Comparison of ENCODE assay signal across 26 mouse cellular contexts in genomic region chr3:122837639-122838038, GRCm38 (mm10). TPM values are rescaled to one million over a fixed set of nuclear protein-coding genes. Genes with fewer than 3 reads are reported as not detected.
A peak's percentile ranks its signal among the peaks of the same experiment; 100 is the strongest.
DNase-seq lines count a peak whose midpoint lies in the region; ATAC-seq and TF ChIP-seq lines count a peak whose summit lies in the region.
"Had no signal": no experiment of that assay in that cellular context is flagged by ENCODE, and none has a peak within 500 bp of the region (broad histone marks: within the 10 kb centered on the region; RNA-seq: fewer than 3 reads in every experiment).

No protein-coding gene starts in this region.

- no peak overlapping the region for H3K9ac ChIP-seq in intestine, embryonic 14.5 days (ENCODE audit: low read length)
- no peak overlapping the region for H3K9ac ChIP-seq in intestine, postnatal 0 days (ENCODE audit: low read depth, low read length)
- H3K9ac ChIP-seq in lung, embryonic 15.5 days: no peak overlapping the region
- no peak overlapping the region for H3K9ac ChIP-seq in limb, embryonic 15.5 days
- H3K9ac ChIP-seq: hindbrain, embryonic 14.5 days; limb, embryonic 12.5 days; liver, embryonic 13.5 days had no signal

- H3K9me3 ChIP-seq in intestine, embryonic 14.5 days (ENCODE audit: control insufficient read depth, low read length): no peaks in the 10 kb centered on the region
- H3K9me3 ChIP-seq in intestine, postnatal 0 days (ENCODE audit: control insufficient read depth): no peaks in the 10 kb centered on the region
- H3K9me3 ChIP-seq in lung, embryonic 15.5 days: no peaks in the 10 kb centered on the region
- no peaks in the 10 kb centered on the region for H3K9me3 ChIP-seq in limb, embryonic 15.5 days
- H3K9me3 ChIP-seq: heart, embryonic 10.5 days; limb, embryonic 12.5 days; liver, embryonic 13.5 days had no signal

- 41% methylated on average over 2 of the region's 2 CpGs for WGBS in intestine, embryonic 14.5 days
- WGBS in intestine, postnatal 0 days: 55% methylated on average over 2 of the region's 2 CpGs
- 57% methylated on average over 2 of the region's 2 CpGs for WGBS in lung, embryonic 15.5 days
- 61% methylated on average over 2 of the region's 2 CpGs for WGBS in lung, adult 2 months
- 43% methylated on average over 2 of the region's 2 CpGs for WGBS in limb, embryonic 15.5 days

- H3K4me3 ChIP-seq in intestine, embryonic 14.5 days (ENCODE audit: low read depth, low read length): no peak overlapping the region
- no peak overlapping the region for H3K4me3 ChIP-seq in intestine, postnatal 0 days (ENCODE audit: low read depth, low read length)
- H3K4me3 ChIP-seq in lung, embryonic 15.5 days: no peak overlapping the region
- no peak overlapping the region for H3K4me3 ChIP-seq in lung, adult 2 months (replicated peaks; ENCODE audit: extremely low read depth, low read depth, low read length)
- H3K4me3 ChIP-seq in limb, embryonic 15.5 days: no peak overlapping the region
- H3K4me3 ChIP-seq: heart, embryonic 10.5 days; limb, embryonic 12.5 days; liver, embryonic 13.5 days had no signal

- H3K27me3 ChIP-seq in intestine, embryonic 14.5 days (replicated peaks; ENCODE audit: control insufficient read depth, insufficient read depth, low read length): no peaks in the 10 kb centered on the region
- no peaks in the 10 kb centered on the region for H3K27me3 ChIP-seq in intestine, postnatal 0 days (replicated peaks; ENCODE audit: control insufficient read depth, insufficient read depth, low read length)
- no peaks in the 10 kb centered on the region for H3K27me3 ChIP-seq in lung, embryonic 15.5 days
- H3K27me3 ChIP-seq in limb, embryonic 15.5 days: no peaks in the 10 kb centered on the region
- H3K27me3 ChIP-seq: limb, embryonic 12.5 days; liver, embryonic 13.5 days; Patski had no signal

- no peak overlapping the region for H3K4me2 ChIP-seq in intestine, embryonic 14.5 days (ENCODE audit: low read length)
- H3K4me2 ChIP-seq in intestine, postnatal 0 days (replicated peaks; ENCODE audit: low read depth): no peak overlapping the region
- H3K4me2 ChIP-seq in lung, embryonic 15.5 days: no peak overlapping the region
- H3K4me2 ChIP-seq in limb, embryonic 15.5 days: no peak overlapping the region
- H3K4me2 ChIP-seq: hindbrain, embryonic 14.5 days; limb, embryonic 12.5 days; liver, embryonic 13.5 days had no signal

- no peak for TF ChIP-seq POLR2A in lung, adult 2 months (IDR thresholded peaks at IDR 0.05; ENCODE audit: borderline replicate concordance, extremely low read depth, low read depth, low read length)

- peak overlapping the region; percentile 86 for H3K27ac ChIP-seq in intestine, embryonic 14.5 days (ENCODE audit: low read depth)
- no peak overlapping the region for H3K27ac ChIP-seq in intestine, postnatal 0 days (ENCODE audit: low read depth, low read length)
- peak overlapping the region; percentile 33; the same call in 1 of the 2 replicates for H3K27ac ChIP-seq in lung, embryonic 15.5 days
- H3K27ac ChIP-seq in limb, embryonic 15.5 days: 0 out of 2 replicates have a peak overlapping the region, but pooled peaks have one; percentile 14
- H3K27ac ChIP-seq: heart, embryonic 10.5 days; hindbrain, embryonic 14.5 days; limb, embryonic 12.5 days; liver, embryonic 13.5 days; macrophage had no signal

- ATAC-seq in intestine, embryonic 14.5 days (replicated peaks; ENCODE audit: low FRiP score, low TSS enrichment, low read depth): 0 out of 2 replicates have a peak, but pooled peaks have one; percentile 40
- ATAC-seq in intestine, postnatal 0 days: no peak
- ATAC-seq in lung, embryonic 15.5 days (ENCODE audit: borderline replicate concordance, extremely low read depth, low FRiP score, low TSS enrichment): no peak
- no peak for ATAC-seq in limb, embryonic 15.5 days (ENCODE audit: insufficient number of reproducible peaks, low FRiP score, low TSS enrichment, low read depth)
- ATAC-seq: inflammation-experienced regulatory T-cells, adult 6 months; Patski had no signal

- no peak for TF ChIP-seq CTCF in intestine, postnatal 0 days (IDR thresholded peaks at IDR 0.05; ENCODE audit: low read depth)
- TF ChIP-seq CTCF in lung, adult 2 months (IDR thresholded peaks at IDR 0.05; ENCODE audit: insufficient read depth, low read length): no peak

- peaks cover 47% of the 10 kb centered on the region for H3K36me3 ChIP-seq in intestine, embryonic 14.5 days (ENCODE audit: control insufficient read depth, insufficient read depth, low read length)
- peaks cover 27% of the 10 kb centered on the region for H3K36me3 ChIP-seq in intestine, postnatal 0 days (ENCODE audit: control insufficient read depth, insufficient read depth)
- H3K36me3 ChIP-seq in lung, embryonic 15.5 days: peaks cover 25% of the 10 kb centered on the region
- no peaks in the 10 kb centered on the region for H3K36me3 ChIP-seq in limb, embryonic 15.5 days
- H3K36me3 ChIP-seq: heart, embryonic 10.5 days; limb, embryonic 12.5 days; liver, embryonic 13.5 days had no signal

- DNase-seq in intestine, embryonic 14.5 days (ENCODE audit: low spot score): no peak
- DNase-seq in lung, adult 2 months: no peak
- no peak for DNase-seq in yolk sac, embryonic 10.5 days (ENCODE audit: low spot score)
- DNase-seq in cerebellum, postnatal 36 days: no peak
- DNase-seq: adrenal gland, adult 2 months; cerebellum, adult 11 months; cerebellum, postnatal 10 days; heart, postnatal 4 days; kidney, postnatal 25 days; layer of hippocampus, postnatal 36 days; liver, embryonic 13.5 days; thymus, adult 2 months had no signal

- peaks cover 20% of the 10 kb centered on the region for H3K4me1 ChIP-seq in intestine, embryonic 14.5 days (replicated peaks; ENCODE audit: control insufficient read depth, insufficient read depth, low read length)
- no peaks in the 10 kb centered on the region for H3K4me1 ChIP-seq in intestine, postnatal 0 days (replicated peaks; ENCODE audit: control insufficient read depth, insufficient read depth, low read length)
- H3K4me1 ChIP-seq in lung, embryonic 15.5 days: no peaks in the 10 kb centered on the region
- no peaks in the 10 kb centered on the region; the same call in 1 of the 2 replicates for H3K4me1 ChIP-seq in lung, adult 2 months (ENCODE audit: control insufficient read depth, insufficient read depth, low read length)
- H3K4me1 ChIP-seq in limb, embryonic 15.5 days: peaks cover 5% of the 10 kb centered on the region
- H3K4me1 ChIP-seq: heart, embryonic 10.5 days; limb, embryonic 12.5 days; liver, embryonic 13.5 days had no signal

RNA-seq across cellular contexts. Expression of gene Fabp2, which starts 57.2 kb away (rescaled TPM):
- 100 and 126 TPM in 2 replicates for polyA plus RNA-seq in intestine, embryonic 14.5 days (2014; fragmentation: Nextera tagmentation; extraction: Ambion mirVana)
- 14,903 and 15,973 TPM in 2 replicates for polyA plus RNA-seq in intestine, postnatal 0 days (2015; fragmentation: Nextera tagmentation; extraction: Ambion mirVana)
- 0.16 and 0.31 TPM in 2 replicates for polyA plus RNA-seq in lung, embryonic 15.5 days (2015; fragmentation: Nextera tagmentation; extraction: Ambion mirVana)
- polyA plus RNA-seq in lung, adult 2 months (2012; rRNA removed): 0.20 TPM in 1 of 2 replicates, not detected in the other
- not detected in 2 replicates for polyA plus RNA-seq in limb, embryonic 15.5 days (2015; fragmentation: Nextera tagmentation; extraction: Ambion mirVana)
- polyA plus RNA-seq: adrenal gland, adult 2 months; forebrain, embryonic 11.5 days; gonadal fat pad, adult 2 months; hindbrain, embryonic 14.5 days; inflammation-experienced regulatory T-cells, adult 6 months; limb, embryonic 12.5 days; macrophage; midbrain, postnatal 0 days; neural tube, embryonic 14.5 days; Patski; spleen, adult 2 months had no signal

Comparison
In these comparisons a context has a peak if more than half of its experiments do, and no peak if none do; other contexts are left out.
1. RNA of gene Fabp2, which starts 57.2 kb away (polyA plus RNA-seq): 14,903 to 15,973 TPM in intestine, postnatal 0 days; 100 to 126 TPM in intestine, embryonic 14.5 days, 0.16 to 0.31 TPM in lung, embryonic 15.5 days, 0.20 TPM in lung, adult 2 months and not detected in limb, embryonic 15.5 days; every median in the first group is over 100 times any median in the second.